Mouse (Mus musculus): ENCODE measurements around the gene Kifc1. TPM values are rescaled to one million over a fixed set of nuclear protein-coding genes. Genes with fewer than 3 reads are reported as not detected.
A peak's percentile ranks its signal among the peaks of the same experiment; 100 is the strongest.

The Kifc1 gene
- total RNA-seq, 2 experiments from 2014 or later: 2.9 to 4.5 TPM

DNA sequence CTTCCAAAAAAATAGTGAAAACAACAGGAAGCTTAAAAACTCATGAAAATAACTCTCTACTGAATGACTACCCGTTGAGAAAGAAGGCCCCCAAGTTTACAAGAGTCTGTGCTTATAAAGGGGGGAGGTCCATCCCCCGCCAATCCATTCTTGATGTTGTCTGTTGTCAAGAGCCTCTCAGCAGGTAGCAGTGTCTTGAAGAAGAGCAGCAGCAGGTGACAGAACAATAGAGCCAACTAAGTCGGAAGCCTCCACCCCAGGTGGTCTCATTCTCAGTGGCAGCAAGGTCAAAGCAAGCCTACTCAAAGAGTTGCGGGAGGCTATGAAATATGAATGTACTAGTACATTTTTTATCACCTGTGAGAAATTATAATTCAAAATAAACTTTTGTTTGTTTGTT is 32.6 kb downstream of the Kifc1 start:
- DNase-seq (ENCODE audit: low spot score in 2 of 2): no peak

GRCm38 (mm10) chr17:33851331-33851730 is 39.1 kb downstream of the Kifc1 start:
- DNase-seq (ENCODE audit: low spot score in 2 of 2): no peak

DNA sequence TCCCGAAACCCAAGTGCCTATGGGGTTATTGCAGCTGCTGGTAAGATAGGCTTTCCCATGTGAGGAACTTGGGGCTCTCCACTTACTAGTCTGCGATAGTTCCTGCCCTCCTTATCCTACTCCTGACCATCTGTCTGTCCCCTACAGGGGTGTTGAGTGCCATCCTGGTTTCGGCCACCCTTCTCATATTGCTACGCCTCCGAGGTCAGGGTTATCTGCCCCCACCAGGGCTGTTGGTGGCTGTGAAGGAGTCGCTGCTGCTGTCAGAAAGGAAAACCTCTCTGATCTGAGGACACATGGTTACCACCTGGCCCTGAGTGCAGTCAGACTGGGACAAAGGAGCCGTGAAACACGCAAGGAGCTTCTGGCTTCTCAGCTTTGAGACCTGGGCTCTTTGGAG is 42.3 kb downstream of the Kifc1 start:
- DNase-seq (ENCODE audit: low spot score in 2 of 2): no peak

GRCm38 (mm10) chr17:33844196-33844595 is 46.3 kb downstream of the Kifc1 start:
- DNase-seq (ENCODE audit: low spot score in 2 of 2): no peak

DNA sequence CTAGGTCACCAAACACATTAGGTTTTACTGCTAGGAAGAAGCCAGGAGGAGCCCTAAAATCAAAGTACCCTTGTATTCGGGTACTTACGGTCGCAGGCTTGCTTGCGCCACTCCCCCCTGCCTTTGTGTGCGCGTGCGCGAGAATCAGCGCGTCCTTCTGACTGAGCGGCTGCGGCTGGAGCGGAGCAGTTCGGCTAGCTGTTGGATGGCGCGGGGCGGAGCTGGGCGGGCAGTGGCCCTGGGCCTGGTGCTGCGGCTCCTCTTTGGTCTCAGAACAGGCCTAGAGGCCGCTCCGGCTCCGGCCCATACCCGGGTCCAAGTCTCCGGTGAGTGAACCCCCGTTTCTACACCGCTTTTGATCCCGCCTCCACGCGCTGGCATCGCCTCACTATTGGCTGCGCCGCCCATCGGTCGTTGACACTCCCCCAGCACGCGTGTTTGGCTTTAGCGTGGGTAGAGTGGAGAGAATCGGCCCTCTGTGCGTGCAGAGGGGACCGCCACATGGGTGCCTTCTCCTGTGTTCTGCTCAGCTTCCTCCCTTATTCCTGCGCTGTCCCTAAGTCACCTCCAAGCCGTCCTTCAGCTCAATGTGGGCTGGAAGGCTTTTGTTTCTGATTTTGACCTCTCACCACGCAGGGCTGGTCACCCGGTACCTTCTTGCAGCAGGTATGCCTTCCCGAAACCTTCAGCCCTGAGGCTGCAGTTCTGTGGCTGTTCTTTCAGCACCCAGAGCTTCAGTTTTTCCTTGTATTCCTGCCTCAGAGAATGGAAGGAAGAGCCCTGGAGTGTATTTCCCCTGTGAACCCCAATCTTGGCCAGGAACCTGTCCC is 47.3 kb downstream of the Kifc1 start, which contains the start of gene Cd320:
Gene Cd320, plus strand, starts transcription at position 126 of the 830 bp plus-strand sequence.
- DNase-seq (ENCODE audit: low spot score in 2 of 2): peak; percentile 94 to 96

- no peak for DNase-seq (ENCODE audit: low spot score in 2 of 2)
These were observed 60.9 kb downstream of the Kifc1 start for GRCm38 (mm10) chr17:33829561-33829960.

DNA sequence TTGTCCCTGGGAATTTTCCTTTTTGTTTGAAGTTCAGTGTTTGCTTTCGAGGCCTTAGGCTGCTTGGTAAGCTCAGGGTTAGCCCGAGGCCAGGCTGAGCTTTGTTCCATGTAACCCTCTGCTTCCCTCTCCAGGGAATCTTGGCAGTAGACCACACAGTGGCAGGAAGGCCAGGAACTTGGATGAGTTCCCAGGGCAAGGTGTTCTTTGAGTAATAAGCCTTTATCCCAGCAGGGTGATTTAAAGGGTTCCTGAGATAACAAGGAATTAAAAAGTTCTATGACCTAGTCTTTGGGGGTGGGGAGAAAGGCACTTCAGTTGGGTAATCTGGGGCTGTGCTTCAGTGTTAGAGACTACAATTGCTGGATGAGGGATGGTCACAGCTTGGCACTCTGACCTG is 61.6 kb downstream of the Kifc1 start:
- no peak for DNase-seq (ENCODE audit: low spot score in 2 of 2)

DNA sequence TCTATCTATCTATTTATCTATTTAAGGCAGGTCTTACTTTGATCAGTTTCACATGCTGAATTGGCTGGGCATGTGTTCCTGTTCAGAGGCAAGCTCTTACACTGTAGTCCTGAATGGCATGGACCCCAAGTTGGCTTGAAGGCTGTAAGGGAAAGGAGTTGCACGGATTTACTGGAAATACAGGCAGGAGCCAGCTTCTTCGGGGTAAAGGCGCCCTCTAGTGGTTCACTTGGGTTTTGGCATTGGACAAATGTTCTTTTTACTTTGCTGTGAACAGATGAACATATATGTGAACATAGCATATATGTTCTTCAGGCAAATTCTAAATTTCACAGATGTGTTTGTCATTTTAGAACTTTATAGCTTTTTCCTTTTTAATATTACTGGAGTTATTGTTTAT is 63.6 kb downstream of the Kifc1 start:
- DNase-seq (ENCODE audit: low spot score in 2 of 2): peak; percentile 59 to 84

Small RNAs within 50 kb of the gene (microRNA-seq; reads per million reads assigned to microRNA genes)
- 0 reads per million in 2 experiments for gene Gm27740

Other genes with a start within 250 kb of the Kifc1 start
- gene Hnrnpm, start 203.8 kb downstream of the Kifc1 start, total RNA-seq (2021): 100 to 1,000 TPM; 128 to 134 TPM
- gene March2, start 172.0 kb downstream of the Kifc1 start, total RNA-seq (2021): 10 to 100 TPM; 84.7 to 89.0 TPM
- 100 to 1,000 TPM; 281 to 286 TPM for gene Rab11b, start 130.1 kb downstream of the Kifc1 start, total RNA-seq (2021)
- gene Angptl4, start 108.8 kb downstream of the Kifc1 start, total RNA-seq (2021): 1 to 10 TPM; 4.8 to 5.8 TPM
- 10 to 100 TPM; 45.2 to 48.1 TPM for gene Kank3, start 80.1 kb downstream of the Kifc1 start, total RNA-seq (2021)
- gene Rps28, start 66.1 kb downstream of the Kifc1 start, total RNA-seq (2021): 100 to 1,000 TPM; 776 to 830 TPM
- 100 to 1,000 TPM; 209 to 232 TPM for gene Ndufa7, start 66.1 kb downstream of the Kifc1 start, total RNA-seq (2021)
- gene Cd320, start 47.6 kb downstream of the Kifc1 start, total RNA-seq (2021): 10 to 100 TPM; 25.9 to 28.8 TPM
- not detected for gene Gm7029, start 16.8 kb downstream of the Kifc1 start, total RNA-seq (2021)
- under 1 TPM in 1 of 2 experiments, not detected in 1; 0.50 TPM for gene Platr17, start 14.5 kb upstream of the Kifc1 start, total RNA-seq (2021)
- 10 to 100 TPM; 28.0 to 28.6 TPM for gene Daxx, start 18.8 kb upstream of the Kifc1 start, total RNA-seq (2021)
- gene Tapbp, start 25.2 kb upstream of the Kifc1 start, total RNA-seq (2021): 10 to 100 TPM; 27.4 to 34.4 TPM
- 10 to 100 TPM; 30.5 to 34.0 TPM for gene Zbtb22, start 25.2 kb upstream of the Kifc1 start, total RNA-seq (2021)
- 10 to 100 TPM; 67.0 to 68.9 TPM for gene Rgl2, start 38.9 kb upstream of the Kifc1 start, total RNA-seq (2021)
- 10 to 100 TPM; 89.3 to 93.4 TPM for gene Pfdn6, start 49.7 kb upstream of the Kifc1 start, total RNA-seq (2021)
- gene Wdr46, start 50.0 kb upstream of the Kifc1 start, total RNA-seq (2021): 10 to 100 TPM; 17.5 to 18.5 TPM
- 1 to 10 TPM; 5.4 to 6.8 TPM for gene B3galt4, start 60.8 kb upstream of the Kifc1 start, total RNA-seq (2021)
- 10 to 100 TPM; 78.5 to 84.4 TPM for gene Vps52, start 65.2 kb upstream of the Kifc1 start, total RNA-seq (2021)
- 100 to 1,000 TPM; 356 to 380 TPM for gene Rps18, start 65.3 kb upstream of the Kifc1 start, total RNA-seq (2021)
- 10 to 100 TPM; 14.4 to 15.9 TPM for gene H2-K1, start 109.7 kb upstream of the Kifc1 start, total RNA-seq (2021)
- 10 to 100 TPM; 32.5 to 37.8 TPM for gene Ring1, start 134.0 kb upstream of the Kifc1 start, total RNA-seq (2021)
- 10 to 100 TPM; 48.0 to 48.7 TPM for gene H2-Ke6, start 137.4 kb upstream of the Kifc1 start, total RNA-seq (2021)
- 10 to 100 TPM; 91.2 to 97.5 TPM for gene Slc39a7, start 141.0 kb upstream of the Kifc1 start, total RNA-seq (2021)
- gene Rxrb, start 141.2 kb upstream of the Kifc1 start, total RNA-seq (2021): 10 to 100 TPM; 70.9 to 72.1 TPM
- 10 to 100 TPM; 26.8 to 27.4 TPM for gene Col11a2, start 148.8 kb upstream of the Kifc1 start, total RNA-seq (2021)
- not detected for gene H2-Oa, start 201.7 kb upstream of the Kifc1 start, total RNA-seq (2021)
- 10 to 100 TPM; 36.8 to 38.0 TPM for gene H2-DMa, start 228.9 kb upstream of the Kifc1 start, total RNA-seq (2021)
- gene Brd2, start 232.0 kb upstream of the Kifc1 start, total RNA-seq (2021): 100 to 1,000 TPM; 248 to 278 TPM